Mouse (Mus musculus) cerebellum, postnatal 25 days (tissue): ENCODE results near the gene Fabp6.

Experiments
- DNase-seq, 2 experiments: peaks; one replicate each; pipeline ENCODE4 v3.0.0; 2021; ENCODE audit warnings: mixed read lengths in 2 of 2

Fabp6 gene

DNA sequence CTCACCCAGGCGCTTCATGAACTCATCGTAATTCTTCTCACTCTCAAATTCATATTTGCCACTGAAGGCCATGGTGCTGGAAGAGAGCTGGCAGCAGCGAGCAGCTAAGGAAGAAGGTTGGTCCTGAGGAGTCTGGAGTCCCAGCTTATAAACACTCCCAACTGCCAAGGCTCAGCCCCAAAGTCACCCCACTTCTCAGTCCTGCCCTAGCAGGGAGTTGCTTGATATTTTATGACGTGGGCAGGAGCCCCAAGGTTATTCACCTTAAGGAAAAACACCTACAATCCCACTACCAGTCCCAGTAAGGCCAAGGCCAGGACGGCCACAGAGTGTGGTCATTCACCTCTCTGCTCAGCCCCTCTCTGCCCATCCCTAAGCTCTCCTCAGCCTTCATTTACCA is at the start of gene Fabp6:
Gene Fabp6 (minus strand): TSS at position 101 of the 400 bp plus-strand sequence.
- no peak for DNase-seq

DNA sequence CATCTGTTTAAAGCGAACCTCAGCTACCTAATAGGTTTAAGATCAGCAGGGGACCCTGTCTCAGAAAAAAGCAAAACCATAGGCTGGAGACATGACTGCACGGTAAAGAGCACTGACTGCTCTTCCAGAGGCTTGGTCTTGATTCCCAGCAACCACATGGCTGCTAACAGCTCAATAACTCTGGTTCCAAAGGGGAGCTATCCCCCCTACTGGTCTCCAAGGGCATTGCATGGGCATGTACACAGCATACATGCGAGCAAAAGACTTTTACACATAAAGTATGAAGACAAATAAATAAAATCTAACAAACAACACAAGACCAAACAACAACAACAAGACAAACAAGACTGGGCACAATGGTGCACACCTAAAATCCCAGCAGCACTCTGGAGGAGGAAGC is 43.9 kb upstream of the Fabp6 start:
- no peak for DNase-seq

DNA sequence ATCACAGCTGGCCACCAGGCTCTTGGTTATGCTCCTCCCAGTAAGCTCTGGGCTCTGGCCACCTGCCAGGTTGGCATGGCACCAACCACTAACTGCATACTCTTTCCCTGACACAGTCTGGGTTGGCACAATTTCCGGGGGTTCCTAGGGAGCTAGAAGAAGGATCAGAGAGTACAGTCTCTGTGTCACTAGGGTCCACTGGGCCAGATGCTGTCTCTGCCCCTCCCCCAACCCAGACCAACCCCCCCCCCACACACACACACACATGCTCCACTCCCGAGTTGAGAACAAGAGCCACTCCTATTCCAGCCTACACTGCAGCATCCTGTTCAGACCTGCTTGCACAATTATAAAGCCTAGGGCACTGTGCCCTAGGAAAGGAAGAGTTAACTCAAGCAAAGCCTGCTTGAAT is 41.8 kb upstream of the Fabp6 start:
- peak; percentile 35 to 70 for DNase-seq

DNA sequence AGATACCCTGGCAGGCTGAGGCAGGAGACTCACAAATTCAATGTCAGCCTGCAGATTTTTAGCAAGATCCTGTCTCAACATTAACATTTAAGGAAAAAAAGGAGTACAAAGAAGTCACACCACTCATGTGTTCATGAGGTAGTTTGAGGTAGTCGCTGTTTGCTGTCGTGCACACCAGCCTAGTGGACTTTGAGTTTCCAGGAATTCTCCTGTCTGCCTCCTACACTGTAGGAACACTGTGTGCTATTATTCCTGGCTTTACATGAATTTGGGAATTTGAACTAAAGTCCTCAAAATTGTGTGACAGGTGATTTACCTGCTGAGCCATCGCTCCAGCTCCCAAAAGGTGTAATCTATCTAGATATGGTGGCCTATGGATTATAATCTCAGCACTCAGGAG is 37.1 kb upstream of the Fabp6 start:
- no peak for DNase-seq

DNA sequence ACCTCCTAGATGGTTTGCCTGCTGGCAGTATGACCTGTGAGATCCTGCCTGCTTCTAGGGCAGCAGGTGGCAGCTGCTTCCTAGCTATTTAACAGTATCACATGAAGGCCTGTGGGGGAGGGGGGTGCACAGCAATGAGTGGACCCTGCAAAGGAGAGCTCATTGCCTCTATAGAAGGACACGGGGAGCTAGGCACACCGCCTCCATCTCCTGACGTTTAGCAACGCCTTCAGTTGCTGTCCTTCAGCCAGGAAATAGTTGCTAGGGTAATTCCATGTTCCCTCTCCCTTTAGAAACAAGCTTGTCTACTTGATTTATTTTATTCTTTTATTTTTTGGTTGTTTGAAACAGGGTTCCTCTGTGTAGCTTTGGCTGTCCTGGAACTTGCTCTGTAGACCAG is 35.4 kb upstream of the Fabp6 start:
- no peak for DNase-seq

DNA sequence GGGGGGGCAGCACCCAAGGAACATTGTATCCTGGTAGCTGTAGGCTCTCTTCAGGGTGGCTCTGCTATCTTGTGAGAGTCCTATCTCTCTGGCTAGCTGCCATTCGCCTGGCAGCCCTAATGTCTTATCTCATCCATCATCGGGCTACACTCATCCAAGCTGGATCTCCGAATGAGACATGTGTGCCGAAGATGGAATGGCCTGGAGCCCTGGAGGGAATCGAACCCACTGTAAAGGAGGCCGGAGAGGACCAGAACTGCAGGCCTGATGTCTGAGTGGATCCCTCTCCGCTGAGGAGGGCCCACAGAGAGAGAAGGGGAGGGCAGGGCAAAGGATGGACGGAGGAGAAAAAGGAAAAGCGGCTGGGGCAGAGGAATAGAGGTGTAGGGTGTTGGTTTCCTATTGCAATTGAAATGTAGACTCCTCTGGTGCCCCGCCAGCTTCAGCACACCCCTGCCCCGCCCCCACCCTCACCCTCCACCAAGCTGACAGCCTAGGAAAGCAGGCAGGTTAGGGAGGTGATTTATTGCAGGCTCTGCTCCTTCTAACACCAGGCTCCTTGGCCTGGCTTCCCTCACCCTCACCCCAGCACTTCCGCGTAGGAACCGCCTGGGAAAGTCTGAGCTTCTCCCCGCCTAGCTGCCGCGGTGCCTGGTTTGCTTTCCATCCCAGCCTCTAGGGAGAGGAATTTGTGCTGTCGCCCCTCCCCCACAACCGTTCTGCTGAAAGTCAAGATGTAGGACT is 32.5 kb upstream of the Fabp6 start:
- peak; percentile 25 to 54 for DNase-seq

DNA sequence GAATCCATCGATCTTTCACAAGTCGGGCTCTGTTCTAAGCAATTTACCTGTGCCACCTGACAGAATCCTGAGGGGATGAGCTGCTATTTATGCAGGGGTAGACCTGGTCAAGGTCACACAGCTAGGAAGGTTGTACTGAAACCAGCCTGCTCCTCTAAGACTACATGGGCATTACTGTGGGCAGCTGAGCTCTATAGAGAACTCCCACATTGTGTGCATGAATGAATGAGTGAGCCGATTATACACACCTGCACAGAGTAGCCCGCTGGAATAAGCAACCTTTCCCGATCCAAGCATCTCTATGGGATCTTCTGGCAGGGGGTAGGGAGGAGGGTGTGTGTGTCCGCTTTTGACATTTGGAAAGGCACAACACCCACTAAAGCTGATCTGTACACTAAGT is 31.8 kb upstream of the Fabp6 start:
- no peak for DNase-seq

DNA sequence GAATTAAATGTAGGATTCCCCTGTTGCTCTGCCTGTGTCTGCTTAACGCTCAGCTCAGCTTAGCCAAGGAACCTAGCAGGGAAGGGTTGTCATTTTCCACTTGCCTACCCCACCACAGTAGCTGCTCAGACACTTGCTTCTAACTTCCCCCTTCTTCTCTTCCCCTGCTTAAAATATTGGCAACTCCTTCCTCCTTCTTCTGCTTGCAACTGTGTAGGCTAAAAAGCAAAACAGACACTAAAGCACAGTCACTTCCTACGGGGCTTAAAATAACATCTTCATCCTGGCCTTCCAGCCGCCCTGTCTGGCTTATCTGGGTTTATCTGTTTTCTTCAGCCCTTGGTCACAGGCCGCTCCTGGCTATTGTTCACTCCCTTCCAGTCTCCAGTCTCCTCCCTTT is 31.2 kb upstream of the Fabp6 start:
- DNase-seq, result no peak

DNA sequence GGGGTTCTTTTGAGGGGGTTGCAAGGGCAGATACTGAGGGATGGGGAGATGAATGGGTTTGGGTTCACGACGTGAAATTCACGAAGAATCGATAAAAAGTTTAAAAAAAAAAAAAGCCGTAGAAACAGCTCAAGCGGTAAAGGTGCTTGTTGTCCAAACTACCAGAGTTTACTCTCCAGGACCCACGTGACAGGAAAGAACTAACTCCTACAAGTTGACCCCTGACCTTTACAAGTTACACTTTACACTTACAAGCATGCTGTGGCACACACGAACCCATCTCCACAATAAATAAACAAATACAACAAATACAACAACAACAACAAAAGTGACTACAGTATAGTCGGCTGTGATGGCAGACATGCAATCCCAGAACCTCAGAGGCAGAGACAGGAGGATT is 30.3 kb upstream of the Fabp6 start:
- no peak for DNase-seq

DNA sequence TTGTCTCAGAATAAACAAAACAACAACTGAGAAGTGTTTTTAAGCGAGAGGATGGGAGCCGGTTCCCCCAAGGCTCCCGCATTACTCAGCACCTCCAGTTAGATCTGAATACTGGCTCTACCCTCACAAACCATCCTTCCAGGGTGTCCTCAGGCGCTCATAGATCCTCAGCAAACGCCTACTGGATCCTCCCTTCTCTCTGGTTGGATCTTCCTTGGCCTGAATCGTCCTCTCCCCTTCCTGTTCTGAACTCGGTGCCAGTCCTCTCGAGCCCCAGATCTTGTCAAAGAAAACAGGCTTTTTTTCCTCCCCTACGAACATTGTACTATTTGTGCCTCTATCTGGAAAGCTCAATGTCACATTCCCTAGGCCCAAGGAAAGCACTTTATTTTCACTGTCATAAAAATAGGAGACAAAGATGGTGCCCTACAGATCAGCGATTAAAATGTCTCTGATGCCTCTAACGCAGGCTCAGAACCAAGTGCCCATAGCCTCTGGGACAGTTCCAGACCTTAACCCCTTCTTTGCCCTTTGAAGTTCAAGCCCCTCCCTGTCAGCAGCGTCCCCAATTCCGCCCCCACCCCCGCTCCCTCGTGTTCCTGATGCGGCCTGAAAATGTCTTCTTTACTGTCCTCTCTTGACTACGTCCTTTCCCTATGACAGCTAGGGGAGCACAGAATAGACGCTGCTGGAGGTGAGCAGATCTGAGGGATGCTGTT is 25.7 kb upstream of the Fabp6 start:
- peak in 1 of 2 experiments; percentile 43 for DNase-seq

DNA sequence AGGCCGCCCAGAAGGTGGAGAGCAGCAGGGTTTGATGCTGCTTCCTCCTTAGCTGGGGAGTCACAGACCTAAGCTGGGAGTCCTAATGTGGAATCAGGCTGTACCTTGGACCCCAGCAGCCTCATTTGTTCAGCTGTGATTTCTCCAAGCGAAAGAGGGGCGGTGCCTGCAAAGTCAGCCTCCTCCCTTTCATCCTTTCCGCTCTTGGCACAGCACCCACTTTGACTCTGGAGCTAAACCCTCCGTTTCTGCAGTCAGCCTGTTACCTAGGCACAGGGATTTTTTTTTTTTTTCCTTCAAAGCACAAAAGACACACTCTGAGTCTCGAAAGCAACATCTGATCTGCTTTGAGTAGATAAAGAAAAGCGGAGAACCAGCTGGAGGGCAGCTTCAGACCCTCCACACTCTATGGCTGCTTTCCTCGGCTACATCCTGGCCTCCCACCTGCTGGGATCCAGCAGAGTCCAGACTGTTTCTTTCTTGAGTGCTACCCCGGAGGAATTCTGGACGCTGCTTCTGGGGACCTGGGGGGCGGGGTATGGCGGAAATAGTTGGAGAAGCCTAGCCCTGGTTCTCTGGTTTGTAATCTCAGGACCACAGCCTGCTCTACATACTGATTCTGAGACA is 25.1 kb upstream of the Fabp6 start:
- peak; percentile 63 to 76 for DNase-seq

DNA sequence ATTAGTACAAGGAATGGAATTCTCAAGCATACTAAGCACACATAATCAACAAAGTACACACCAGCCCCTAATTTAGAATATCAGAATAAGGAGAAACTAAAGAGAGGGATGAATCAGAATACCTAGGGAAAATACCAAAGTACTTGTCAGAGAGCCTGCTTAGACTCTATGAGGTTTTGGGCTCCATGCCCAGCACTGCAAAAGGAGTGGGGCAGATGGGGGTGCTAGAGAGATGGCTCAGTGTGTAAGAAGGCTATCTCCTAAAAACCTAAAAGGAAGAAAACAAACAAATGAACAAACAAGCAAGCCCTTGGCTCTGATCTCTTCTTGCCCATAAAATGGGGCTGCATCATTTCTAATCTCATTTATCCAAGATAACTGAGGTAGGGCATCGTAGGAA is 23.0 kb upstream of the Fabp6 start:
- DNase-seq, result peak in 1 of 2 experiments; percentile 22

DNA sequence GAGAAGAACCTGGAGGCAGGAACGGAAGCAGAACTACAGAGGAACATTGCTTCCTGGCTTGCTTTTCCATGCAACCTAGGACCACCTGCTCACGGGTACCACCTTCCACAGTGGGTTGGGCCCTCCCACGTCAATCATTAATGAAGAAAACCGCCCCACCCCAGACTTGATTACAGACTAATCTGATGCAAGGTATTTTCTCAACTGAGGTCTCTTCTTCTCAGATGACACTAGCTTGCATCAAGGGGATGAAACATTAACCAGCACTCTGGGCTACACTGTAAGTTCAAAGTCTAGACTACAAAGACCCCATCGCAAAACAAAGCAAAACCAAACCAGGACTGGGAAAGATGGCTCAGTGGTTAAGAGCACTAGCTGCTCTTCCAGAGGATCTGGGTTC is 20.4 kb upstream of the Fabp6 start:
- DNase-seq, result no peak

DNA sequence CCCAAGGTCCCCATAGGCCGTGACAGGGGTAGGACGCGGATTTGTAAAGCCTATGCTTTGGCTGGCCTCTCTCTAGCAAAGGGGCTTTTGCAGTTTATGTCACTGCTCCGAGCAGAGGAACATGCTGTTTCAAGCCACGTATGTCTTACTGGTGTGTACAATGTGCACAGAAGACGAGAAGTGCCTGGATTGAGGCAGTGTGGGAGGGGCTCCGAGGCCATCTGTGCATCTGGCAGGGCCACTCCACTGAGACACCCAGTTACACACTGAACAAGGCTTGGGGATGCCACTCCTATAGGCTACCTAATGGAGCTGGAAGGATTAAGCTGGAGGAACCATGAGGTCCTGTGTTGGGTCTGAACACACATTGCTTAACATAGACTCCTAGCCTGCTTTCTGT is 17.1 kb upstream of the Fabp6 start:
- DNase-seq, result peak; percentile 53 to 65

DNA sequence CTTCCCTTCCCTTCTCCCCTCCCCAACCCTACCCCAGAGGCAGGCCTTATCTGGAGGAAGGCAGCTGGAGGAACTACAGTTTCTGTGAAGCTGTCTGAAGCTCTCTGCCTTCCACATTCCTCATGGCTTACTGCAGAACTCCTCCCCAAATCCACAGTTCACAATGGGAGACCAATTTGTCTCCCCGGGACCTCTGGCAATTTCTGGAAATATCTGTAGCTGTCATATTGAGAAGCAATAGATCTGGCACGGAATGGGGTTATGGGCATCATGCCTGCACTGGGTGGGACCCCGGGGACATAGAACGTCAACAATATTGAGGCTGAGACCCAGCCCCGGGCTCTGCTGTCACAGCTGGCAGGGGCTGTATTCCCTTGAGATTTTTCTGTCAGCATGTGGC is 16.6 kb upstream of the Fabp6 start:
- no peak for DNase-seq

DNA sequence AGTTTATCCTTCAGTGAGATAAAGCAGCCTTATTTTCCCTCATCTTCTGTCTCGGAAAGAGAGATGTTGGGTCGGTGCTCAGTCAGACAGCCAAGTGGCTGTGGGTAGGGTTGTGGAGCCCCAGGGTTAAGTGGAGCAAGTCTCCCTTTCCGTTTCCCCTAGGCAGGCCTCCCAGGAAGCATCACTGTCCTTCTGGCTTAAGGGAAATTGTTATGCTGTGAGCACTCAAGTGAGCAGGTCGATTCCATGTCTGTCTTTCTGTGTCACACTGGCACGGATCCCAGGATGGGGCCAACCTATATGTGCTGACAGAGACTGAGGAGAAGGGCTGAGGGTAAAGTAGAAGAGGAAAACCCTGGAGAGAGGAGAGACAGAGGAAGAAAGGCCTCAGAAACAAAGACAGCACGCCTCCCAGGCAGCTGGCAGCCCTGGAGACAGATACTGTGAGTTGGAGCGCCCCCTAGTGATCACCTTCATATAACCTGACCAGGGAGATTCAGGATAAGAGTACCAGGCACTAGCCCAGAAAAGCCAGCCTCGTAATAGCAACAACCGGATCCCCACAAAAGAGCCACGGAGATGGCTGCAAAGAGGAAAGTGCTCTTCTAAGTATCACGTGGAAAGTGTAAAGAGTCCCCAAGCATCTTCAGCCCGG is 11.6 kb upstream of the Fabp6 start:
- DNase-seq, result peak; percentile 84 to 92

DNA sequence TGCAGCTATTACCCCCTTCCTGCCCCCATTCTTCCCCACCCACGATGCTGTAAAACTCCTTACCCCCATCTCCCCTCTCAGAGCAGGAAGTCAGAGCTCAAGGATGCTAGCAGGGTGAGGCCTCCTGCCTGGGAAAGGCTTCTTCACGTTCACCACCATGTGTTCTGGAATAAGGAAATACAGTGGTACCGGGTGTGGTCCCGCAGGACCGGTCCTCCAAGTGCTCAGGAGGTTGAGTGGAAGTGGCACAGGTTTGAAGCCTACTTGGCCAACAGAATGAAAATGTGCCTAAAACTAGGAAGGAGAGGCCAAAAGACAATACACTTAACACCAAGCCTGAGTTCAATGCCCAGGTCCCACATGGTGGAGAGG is 9.3 kb upstream of the Fabp6 start:
- no peak for DNase-seq

DNA sequence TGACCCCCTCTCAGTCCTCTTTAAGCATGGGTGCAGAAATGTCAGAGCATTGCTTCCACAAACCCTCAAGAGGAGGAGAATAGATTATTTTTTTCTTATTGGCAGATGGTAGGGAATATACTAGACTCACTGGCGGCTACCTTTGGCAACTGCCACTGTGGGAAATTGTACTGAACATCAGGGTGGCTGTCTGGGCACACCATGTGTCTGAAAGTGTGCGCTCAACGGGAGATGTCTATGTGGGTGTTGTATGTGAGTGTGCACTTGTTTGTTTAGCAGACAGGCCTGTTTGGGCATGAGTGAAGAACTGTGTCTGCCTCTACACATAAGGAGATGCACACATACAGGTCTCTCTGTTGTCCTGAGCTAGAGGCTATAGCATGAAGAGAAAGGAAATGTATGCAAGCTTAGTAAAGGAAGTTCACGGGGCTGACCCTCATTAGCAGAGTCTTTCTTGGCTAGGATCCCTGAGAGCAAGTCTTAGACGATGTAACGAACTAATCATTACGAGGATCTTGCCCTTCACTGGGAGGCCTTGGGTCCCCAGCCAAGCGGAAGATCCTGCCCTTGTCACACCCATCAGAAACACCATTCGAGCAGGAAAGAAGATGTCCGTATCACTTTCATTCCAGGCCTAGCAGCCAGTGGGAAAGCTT is 8.8 kb upstream of the Fabp6 start:
- DNase-seq, result no peak

DNA sequence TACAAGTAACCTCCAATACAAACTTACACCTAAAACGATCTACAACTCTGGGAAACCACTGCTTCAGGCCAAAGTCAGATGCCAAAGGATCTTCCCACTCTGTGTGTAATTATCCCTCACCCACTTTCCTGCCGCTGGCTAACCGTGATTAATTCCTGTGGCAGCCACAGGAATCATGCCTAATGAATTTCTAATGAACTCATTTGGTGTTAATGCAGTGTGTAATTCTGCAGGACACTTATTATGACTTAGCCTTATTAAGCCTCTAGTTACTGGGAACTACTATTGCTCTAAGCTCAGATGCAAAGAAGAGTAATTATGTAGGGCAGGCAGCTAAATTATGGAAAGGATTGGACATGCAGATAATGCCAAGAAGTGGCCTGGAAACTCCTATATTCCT is 7.1 kb upstream of the Fabp6 start:
- DNase-seq, result no peak

DNA sequence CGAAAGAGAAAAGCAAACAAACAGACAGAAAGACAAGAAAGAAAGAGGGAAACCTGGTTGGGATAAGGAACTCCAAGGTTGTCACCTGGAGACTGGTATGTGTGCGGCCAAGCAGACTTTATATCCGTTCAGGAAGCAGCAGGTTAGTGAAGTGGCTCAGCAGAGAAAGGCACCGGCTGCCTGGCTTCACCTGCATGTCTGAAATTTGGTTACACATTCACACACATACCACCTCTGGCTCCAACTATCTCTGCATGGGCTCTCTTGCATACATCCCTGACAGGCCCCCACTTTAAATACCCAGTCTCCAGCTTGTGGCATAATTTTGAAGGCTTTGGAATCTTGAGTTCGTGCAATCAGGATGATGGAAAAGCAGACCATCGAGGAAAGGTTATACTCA is 4.5 kb upstream of the Fabp6 start:
- DNase-seq, result no peak

DNA sequence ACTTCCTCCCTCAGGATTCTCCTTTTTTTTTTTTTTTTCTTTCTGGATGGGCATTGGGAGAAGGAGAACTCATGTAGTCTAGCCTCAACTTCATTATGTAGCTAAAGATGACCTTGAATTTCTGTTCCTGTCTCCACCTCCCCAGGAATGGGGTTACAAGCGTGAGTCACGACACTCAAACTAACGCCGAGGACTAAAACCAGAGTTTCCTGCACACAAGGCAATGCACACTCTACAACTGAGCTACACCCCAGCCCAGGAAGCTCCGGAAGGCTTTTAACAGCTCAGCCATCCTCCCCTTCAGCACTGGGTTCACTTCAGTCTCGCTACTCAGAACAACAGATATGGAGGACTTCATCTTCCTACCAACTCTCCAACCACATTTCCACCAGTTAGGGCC is 3.6 kb upstream of the Fabp6 start:
- no peak for DNase-seq

DNA sequence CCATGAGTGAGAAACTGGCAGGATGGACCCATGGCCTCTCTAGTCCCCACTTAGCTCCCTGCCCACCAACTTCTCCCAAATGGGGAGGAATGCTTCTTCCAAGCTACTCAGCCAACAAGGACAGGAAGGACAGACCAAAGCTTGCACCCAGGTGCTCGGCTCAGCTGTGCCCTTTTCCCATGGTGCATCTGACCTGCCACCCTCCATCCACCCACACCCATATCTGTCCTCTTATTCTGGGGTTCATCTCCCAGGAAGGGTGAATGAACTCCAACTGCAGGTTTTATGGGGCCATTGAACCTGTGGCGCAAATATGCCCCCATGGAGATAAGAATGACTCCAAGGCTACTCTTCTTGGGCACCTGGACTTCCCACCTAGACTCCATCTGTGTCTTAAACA is 2.9 kb upstream of the Fabp6 start:
- no peak for DNase-seq

DNA sequence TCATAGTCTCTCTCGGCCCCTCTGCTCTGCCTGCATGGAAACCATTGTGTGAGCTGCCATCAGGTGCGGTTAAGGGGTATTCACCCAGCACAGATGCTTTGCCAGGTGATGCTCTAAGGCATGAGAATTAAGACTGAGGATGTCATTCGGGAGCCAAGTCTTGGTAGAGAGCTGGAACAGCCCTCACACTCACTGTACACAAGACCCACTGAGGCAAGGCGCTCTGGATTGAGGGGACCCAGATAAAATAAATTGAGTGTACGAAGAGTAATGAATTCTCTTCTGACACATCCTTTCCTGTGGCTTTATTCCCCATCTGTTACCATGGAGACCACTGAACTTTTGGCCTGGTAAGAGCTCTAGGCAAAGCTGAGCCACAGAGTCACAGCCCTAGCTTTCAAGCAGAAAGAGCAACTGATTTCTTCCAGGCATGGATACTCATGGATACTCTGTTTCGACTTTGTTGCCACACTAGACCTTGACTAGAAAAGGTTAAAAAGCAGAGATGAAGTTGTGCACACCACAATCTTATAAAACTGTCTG is 11.7 kb downstream of the Fabp6 start:
- no peak for DNase-seq
